Mouse (Mus musculus) CH12.LX (cell line): Measurements from ENCODE around the gene Chchd4. TPM values are rescaled to one million over a fixed set of nuclear protein-coding genes. Genes with fewer than 3 reads are reported as not detected.

Experiments
- DNase-seq: peaks from one replicate; pipeline ENCODE4 v3.0.0-alpha.2; 2013; ENCODE audit errors: extremely low read depth
- H3K27ac ChIP-seq: 2 replicates; pipeline ENCODE4 v1.5.1; 2012; ENCODE audit warnings: low read depth, mild to moderate bottlenecking, control low read depth, moderate library complexity; ENCODE audit not compliant: insufficient read depth
- H3K27me3 ChIP-seq: replicated peaks from 2 replicates; pipeline ENCODE3; 2012; ENCODE audit warnings: inconsistent platforms
- H3K36me3 ChIP-seq, 2 experiments: replicated peaks in 1 of 2; 2 replicates each; pipeline versions ENCODE3 to v1.6.1; 2012; ENCODE audit warnings: inconsistent platforms in 1 of 2, low read length in 1 of 2, mild to moderate bottlenecking in 1 of 2, mixed read lengths in 1 of 2, moderate library complexity in 1 of 2; ENCODE audit not compliant: control insufficient read depth in 1 of 2, insufficient read depth in 1 of 2
- H3K4me1 ChIP-seq, 2 experiments: 2 replicates each; pipeline ENCODE4 v1.6.1; 2012; ENCODE audit warnings: inconsistent platforms in 1 of 2, moderate library complexity in 1 of 2; ENCODE audit not compliant: insufficient read depth in 2 of 2, control insufficient read depth in 1 of 2
- H3K4me2 ChIP-seq: 2 replicates; pipeline ENCODE4 v1.6.1; 2012; ENCODE audit warnings: low read depth, mild to moderate bottlenecking, control low read depth; ENCODE audit not compliant: poor library complexity, insufficient read depth, severe bottlenecking
- H3K4me3 ChIP-seq, 3 experiments: fragments of 150-350 bp in 1 of 3; sonication (generic) in 1 of 3; replicated peaks in 1 of 3; 2 replicates each; pipeline versions ENCODE3 to v1.5.1; 2011 to 2012; ENCODE audit warnings: low read depth in 2 of 3, low read length in 2 of 3, mild to moderate bottlenecking in 2 of 3, moderate library complexity in 2 of 3, control low read depth in 1 of 3, improper control_type of control experiment in 1 of 3, inconsistent platforms in 1 of 3, mixed read lengths in 1 of 3; ENCODE audit not compliant: poor library complexity in 1 of 3
- H3K79me2 ChIP-seq: replicated peaks from 2 replicates; pipeline ENCODE4 v1.6.1; 2012; ENCODE audit warnings: mild to moderate bottlenecking, moderate library complexity; ENCODE audit not compliant: control insufficient read depth, poor library complexity, insufficient read depth, severe bottlenecking; ENCODE audit errors: extremely low read depth
- H3K9ac ChIP-seq: 2 replicates; pipeline ENCODE4 v1.6.1; 2012; ENCODE audit warnings: low read depth, mild to moderate bottlenecking, control low read depth, moderate library complexity; ENCODE audit not compliant: insufficient read depth
- H3K9me3 ChIP-seq: replicated peaks from 2 replicates; pipeline ENCODE3; 2012; ENCODE audit warnings: low read length, inconsistent platforms, mixed read lengths
- BHLHE40 ChIP-seq: IDR thresholded peaks from 2 replicates; pipeline ENCODE4 v1.6.1; 2011; ENCODE audit warnings: mild to moderate bottlenecking, low read depth, low read length, improper control_type of control experiment
- CHD1 ChIP-seq: IDR thresholded peaks from 2 replicates; pipeline ENCODE4 v1.6.1; 2012; ENCODE audit warnings: low read depth, low read length, improper control_type of control experiment, inconsistent platforms
- CHD2 ChIP-seq: IDR thresholded peaks from 2 replicates; pipeline ENCODE4 v1.6.1; 2011; ENCODE audit warnings: low read length, improper control_type of control experiment
- CTCF ChIP-seq, 2 experiments: IDR thresholded peaks in 1 of 2; conservative IDR thresholded peaks in 1 of 2; 2 replicates each; pipeline ENCODE4 v1.5.1; 2011 to 2012; ENCODE audit warnings: low read depth in 2 of 2, low read length in 2 of 2, improper control_type of control experiment in 1 of 2, inconsistent platforms in 1 of 2, mild to moderate bottlenecking in 1 of 2, moderate library complexity in 1 of 2
- ETS1 ChIP-seq: conservative IDR thresholded peaks from 2 replicates; pipeline ENCODE4 v1.6.1; 2012; ENCODE audit warnings: low read depth, mild to moderate bottlenecking, inconsistent platforms, low read length, improper control_type of control experiment, moderate library complexity
- JUND ChIP-seq: conservative IDR thresholded peaks from 2 replicates; pipeline ENCODE4 v1.6.1; 2011; ENCODE audit warnings: low read depth, low read length, improper control_type of control experiment
- KAT2A ChIP-seq: IDR thresholded peaks from 2 replicates; pipeline ENCODE4 v1.6.1; 2012; ENCODE audit warnings: low read length, improper control_type of control experiment, inconsistent platforms; ENCODE audit not compliant: insufficient replicate concordance
- MAX ChIP-seq: IDR thresholded peaks from 2 replicates; pipeline ENCODE4 v1.6.1; 2011; ENCODE audit warnings: low read length, improper control_type of control experiment
- MXI1 ChIP-seq: IDR thresholded peaks from 2 replicates; pipeline ENCODE4 v1.6.1; 2011; ENCODE audit warnings: mild to moderate bottlenecking, low read depth, low read length, improper control_type of control experiment
- NRF1 ChIP-seq: IDR thresholded peaks from 2 replicates; pipeline ENCODE4 v1.6.1; 2014; ENCODE audit warnings: low read depth, mild to moderate bottlenecking, inconsistent platforms, low read length, improper control_type of control experiment, moderate library complexity
- POLR2A ChIP-seq: IDR thresholded peaks from 2 replicates; pipeline ENCODE4 v1.6.1; 2011; ENCODE audit warnings: low read depth, mild to moderate bottlenecking, improper control_type of control experiment, low read length
- RAD21 ChIP-seq: IDR thresholded peaks from 2 replicates; pipeline ENCODE4 v1.6.1; 2011; ENCODE audit warnings: low read depth, mild to moderate bottlenecking, low read length, improper control_type of control experiment, moderate library complexity
- SIN3A ChIP-seq: IDR thresholded peaks from 2 replicates; pipeline ENCODE4 v1.6.1; 2012; ENCODE audit warnings: low read length, improper control_type of control experiment, inconsistent platforms
- SMC3 ChIP-seq: IDR thresholded peaks from 2 replicates; pipeline ENCODE4 v1.6.1; 2011; ENCODE audit warnings: low read depth, low read length, improper control_type of control experiment
- USF2 ChIP-seq: conservative IDR thresholded peaks from 2 replicates; pipeline ENCODE4 v1.6.1; 2011; ENCODE audit warnings: low read depth, low read length, improper control_type of control experiment
- dilution Hi-C: fragments of 300-500 bp; cut with MboI; formaldehyde crosslinking; loops from 2 replicates; pipeline ENCODE4 v1.14.3; 2020; ENCODE audit warnings: low sequenced_read_pairs; ENCODE audit not compliant: extremely low pct_unique_long_range_greater_than_20kb, extremely low pct_ligation_motif_present
- in situ Hi-C: fragments of 300-500 bp; cut with MboI; formaldehyde crosslinking; loops from 3 replicates; pipeline ENCODE4 v1.14.3; 2019; ENCODE audit warnings: low sequenced_read_pairs, low pct_ligation_motif_present, low pct_unique_long_range_greater_than_20kb, mixed read lengths
- polyA plus RNA-seq: library from polyadenylated mRNA; unstranded; fragments of >175 nt; gene quantifications from 2 replicates; pipeline ENCODE4 v1.2.1, GENCODE M21; 2012; ENCODE audit warnings: low read depth; ENCODE audit not compliant: insufficient read length
- total RNA-seq, 2 experiments: library from RNA; depleted of rRNA; stranded (reverse); fragments of 300-350 nt in 1 of 2; fragments of >200 nt in 1 of 2; gene quantifications; 2 replicates each; pipeline ENCODE4 v1.2.3; 2012 to 2014

Gene Chchd4
- total and polyA plus RNA-seq, 3 experiments, result 30.1 to 49.7 (median 41.4) TPM

GRCm38 (mm10) chr6:91509326-91509725 is 36.0 kb upstream of the Chchd4 start:
- H3K79me2 ChIP-seq, result no peaks in the 10 kb centered on the region
- dilution Hi-C loops, result no loop called here

GRCm38 (mm10) chr6:91508041-91508440 is 34.7 kb upstream of the Chchd4 start:
- Histone ChIP-seq H3K79me2 (no peaks in the 10 kb centered on the region), H3K27me3 (no peaks in the 10 kb centered on the region), H3K36me3 (peaks cover 42 to 75% of the 10 kb centered on the region in 2 experiments), H3K27ac (no peak overlapping the region), H3K4me3 (no peak overlapping the region), H3K9ac (no peak overlapping the region), H3K4me2 (no peak overlapping the region), H3K4me1 (no peaks in the 10 kb centered on the region), H3K9me3 (peaks cover 5% of the 10 kb centered on the region)
- TF ChIP-seq POLR2A, result no peak
- in situ Hi-C loops, result loop anchor here (10.0 kb wide), 1 partner anchor 223 kb away; no protein-coding TSS in a partner anchor
- DNase-seq, result no peak
- dilution Hi-C loops, result no loop called here

More at GRCm38 (mm10) chr6:91509326-91509725, 36.0 kb upstream of the Chchd4 start:
- no peak overlapping the region for H3K4me2 ChIP-seq
- H3K36me3 ChIP-seq, result peaks cover 34 to 63% of the 10 kb centered on the region in 2 experiments
- H3K4me1 ChIP-seq, result no peaks in the 10 kb centered on the region
- TF ChIP-seq ETS1 (no peak), KAT2A (no peak), CTCF (conservative IDR thresholded peaks at IDR 0.05 in 1 of 2, IDR thresholded peaks at IDR 0.05 in 1 of 2; ENCODE audit: low read depth in 2 of 2, low read length in 2 of 2) (peak; percentile 70 to 78), RAD21 (peak; percentile 66), POLR2A (no peak), SMC3 (peak; percentile 50), MAX (no peak), BHLHE40 (no peak), JUND (no peak), CHD1 (no peak), NRF1 (no peak)
- H3K9ac ChIP-seq, result no peak overlapping the region
- in situ Hi-C loops, result loop anchor here (10.0 kb wide), 1 partner anchor 225 kb away; no protein-coding TSS in a partner anchor
- H3K9me3 ChIP-seq, result no peaks in the 10 kb centered on the region
- peak; percentile 54 for DNase-seq
- no peak overlapping the region for H3K4me3 ChIP-seq
- H3K27me3 ChIP-seq, result no peaks in the 10 kb centered on the region
- H3K27ac ChIP-seq, result no peak overlapping the region

- no peaks in the 10 kb centered on the region for H3K27me3 ChIP-seq
- no peak overlapping the region for H3K9ac ChIP-seq
- peaks cover 54 to 89% of the 10 kb centered on the region in 2 experiments for H3K36me3 ChIP-seq
- no peak for DNase-seq
- no peak overlapping the region for H3K27ac ChIP-seq
- H3K9me3 ChIP-seq, result peaks cover 5% of the 10 kb centered on the region
- dilution Hi-C loops, result no loop called here
- in situ Hi-C loops, result loop anchor here (10.0 kb wide), 1 partner anchor 221 kb away; no protein-coding TSS in a partner anchor
- no peak overlapping the region for H3K4me2 ChIP-seq
- TF ChIP-seq KAT2A (no peak), MXI1 (no peak), CHD2 (no peak), SIN3A (no peak), USF2 (no peak)
- H3K4me1 ChIP-seq, result no peaks in the 10 kb centered on the region
- no peak overlapping the region for H3K4me3 ChIP-seq
- H3K79me2 ChIP-seq, result no peaks in the 10 kb centered on the region
Observed at GRCm38 (mm10) chr6:91506036-91506435, 32.7 kb upstream of the Chchd4 start.
